Mouse (Mus musculus) G1E (cell line): Measurements from ENCODE around the gene Slc30a4.

Source experiments
- CTCF ChIP-seq: IDR thresholded peaks from 2 replicates; pipeline ENCODE4 v1.5.1; 2012; ENCODE audit warnings: low read depth, low read length, inconsistent platforms, mixed read lengths
- GATA1 ChIP-seq: IDR thresholded peaks from 2 replicates; pipeline ENCODE4 v1.6.1; 2012; ENCODE audit warnings: borderline replicate concordance, low read length, inconsistent platforms, mixed read lengths
- GATA2 ChIP-seq: IDR thresholded peaks from 2 replicates; pipeline ENCODE4 v1.6.1; 2012; ENCODE audit warnings: low read depth, low read length, inconsistent platforms, borderline replicate concordance
- POLR2AphosphoS5 ChIP-seq: IDR thresholded peaks from 2 replicates; pipeline ENCODE4 v1.6.1; 2012; ENCODE audit warnings: low read depth, low read length, inconsistent platforms; ENCODE audit not compliant: insufficient replicate concordance
- TAL1 ChIP-seq: conservative IDR thresholded peaks from 2 replicates; pipeline ENCODE4 v1.6.1; 2012; ENCODE audit warnings: low read depth, low read length, inconsistent platforms, mixed read lengths

DNA sequence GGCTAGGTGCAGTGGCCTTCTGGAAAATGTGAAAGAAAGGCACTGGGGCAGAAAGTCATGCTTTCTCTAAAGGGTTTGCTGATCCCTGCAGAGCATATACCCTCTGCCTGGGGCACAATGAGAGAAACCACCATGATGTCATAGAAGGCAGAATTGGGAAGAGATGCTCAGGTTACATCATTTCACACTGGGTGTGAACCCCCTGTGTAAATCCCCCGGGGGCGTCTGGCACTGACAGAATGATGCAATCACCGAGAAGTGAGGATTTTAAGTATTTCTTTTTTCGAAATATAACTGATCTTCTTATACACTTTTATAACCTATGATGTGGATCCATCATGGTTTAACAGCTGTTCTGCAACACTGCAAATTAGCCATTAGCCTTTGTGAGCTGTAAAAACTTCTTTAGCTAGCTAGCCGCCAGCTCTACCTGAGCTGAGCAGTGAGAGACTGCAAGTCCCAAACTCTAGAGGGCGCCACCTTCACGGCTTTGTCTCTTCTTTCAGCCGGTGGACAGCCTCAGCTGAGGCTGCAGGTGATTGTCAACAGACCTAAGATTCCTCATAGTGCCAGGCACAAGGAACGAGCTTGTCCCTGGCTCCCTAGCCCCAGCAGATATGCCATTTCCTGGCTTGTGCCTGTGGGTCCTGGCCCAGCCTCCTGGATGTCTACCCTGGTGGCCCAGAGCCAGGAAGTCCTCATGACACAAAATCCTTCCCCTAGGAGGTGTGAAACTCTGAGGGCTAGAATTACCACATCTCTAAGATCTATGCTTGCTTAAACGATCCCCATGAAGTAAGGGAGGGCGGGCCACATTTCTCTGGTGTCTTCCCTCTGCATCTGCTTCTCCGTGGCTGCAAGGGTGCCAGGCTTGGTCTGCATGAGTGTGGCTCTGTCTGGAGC is 36.2 kb downstream of the Slc30a4 start:
- TF ChIP-seq CTCF, result no peak
- TF ChIP-seq POLR2AphosphoS5, result no peak
- TF ChIP-seq TAL1, result no peak
- no peak for TF ChIP-seq GATA1
- no peak for TF ChIP-seq GATA2
